Comparison of ENCODE assay signal across 15 mouse cellular contexts in genomic region chr17:51405059-51405458, GRCm38 (mm10).
"Had no signal": no experiment of that assay in that cellular context is flagged by ENCODE, and none has a peak within 500 bp of the region (broad histone marks: within the 10 kb centered on the region; RNA-seq: fewer than 3 reads in every experiment).

No protein-coding gene starts in this region.

- H3K27me3 ChIP-seq: limb, embryonic 15.5 days; neural tube, embryonic 12.5 days; stomach, embryonic 15.5 days had no signal

- ATAC-seq: intestine, embryonic 16.5 days had no signal

- H3K9ac ChIP-seq: limb, embryonic 15.5 days; liver, embryonic 14.5 days; neural tube, embryonic 12.5 days; stomach, embryonic 15.5 days had no signal

- H3K4me3 ChIP-seq: limb, embryonic 15.5 days; midbrain, embryonic 10.5 days; myocyte; neural tube, embryonic 12.5 days; stomach, embryonic 15.5 days had no signal

- H3K4me2 ChIP-seq: limb, embryonic 15.5 days; neural tube, embryonic 12.5 days; stomach, embryonic 15.5 days had no signal

- DNase-seq: kidney, adult 8-10 months; kidney, postnatal 36 days; lung, adult 2 months; lung, postnatal 10 days; lung, postnatal 4 days; midbrain, embryonic 14.5 days; right cerebral cortex, postnatal 14 days; thymus, postnatal 4 days had no signal

- H3K36me3 ChIP-seq: limb, embryonic 15.5 days; midbrain, embryonic 10.5 days; neural tube, embryonic 12.5 days; stomach, embryonic 15.5 days had no signal

- H3K27ac ChIP-seq: limb, embryonic 15.5 days; liver, embryonic 14.5 days; midbrain, embryonic 10.5 days; neural tube, embryonic 12.5 days; stomach, embryonic 15.5 days had no signal

- H3K9me3 ChIP-seq: limb, embryonic 15.5 days; midbrain, embryonic 10.5 days; neural tube, embryonic 12.5 days; stomach, embryonic 15.5 days had no signal

- H3K4me1 ChIP-seq: limb, embryonic 15.5 days; midbrain, embryonic 10.5 days; neural tube, embryonic 12.5 days; stomach, embryonic 15.5 days had no signal
